ENCODE assay signal across 8 mouse cellular contexts in genomic region chr1:161250604-161251416, GRCm38 (mm10). TPM values are rescaled to one million over a fixed set of nuclear protein-coding genes. Genes with fewer than 3 reads are reported as not detected.
DNase-seq lines count a peak whose midpoint lies in the region; ATAC-seq and TF ChIP-seq lines count a peak whose summit lies in the region.

Gene Prdx6 (minus strand): TSS chr1:161251219.

- H3K27me3 ChIP-seq in CH12.LX (replicated peaks), result no peaks in the 10 kb centered on the region
- no peaks in the 10 kb centered on the region for H3K27me3 ChIP-seq in forebrain, embryonic 11.5 days (ENCODE audit: control insufficient read depth, insufficient read depth, low read length)
- no peaks in the 10 kb centered on the region for H3K27me3 ChIP-seq in heart, embryonic 15.5 days
- no peaks in the 10 kb centered on the region for H3K27me3 ChIP-seq in liver, embryonic 15.5 days
- H3K27me3 ChIP-seq in neural tube, embryonic 11.5 days (ENCODE audit: control insufficient read depth, insufficient read depth, low read length), result no peaks in the 10 kb centered on the region
- no peaks in the 10 kb centered on the region for H3K27me3 ChIP-seq in stomach, embryonic 16.5 days (ENCODE audit: control insufficient read depth, insufficient read depth, low read length)

- peak within 1 kb of the TSS; percentile 94 for H3K9ac ChIP-seq in CH12.LX (ENCODE audit: insufficient read depth, low read depth)
- H3K9ac ChIP-seq in forebrain, embryonic 11.5 days (ENCODE audit: low read length), result peak within 1 kb of the TSS; percentile 82
- peak within 1 kb of the TSS; percentile 83 for H3K9ac ChIP-seq in heart, embryonic 15.5 days
- H3K9ac ChIP-seq in liver, embryonic 15.5 days, result peak within 1 kb of the TSS; percentile 89
- H3K9ac ChIP-seq in neural tube, embryonic 11.5 days (ENCODE audit: low read length), result peak within 1 kb of the TSS; percentile 89
- H3K9ac ChIP-seq in stomach, embryonic 16.5 days (ENCODE audit: low read length), result peak within 1 kb of the TSS; percentile 96

- TF ChIP-seq EP300 in CH12.LX (IDR thresholded peaks at IDR 0.05; ENCODE audit: low read length), result no peak

- dilution Hi-C loops in CH12.LX (cut with MboI; ENCODE audit: extremely low pct_ligation_motif_present, extremely low pct_unique_long_range_greater_than_20kb, low sequenced_read_pairs), result no loop called here

- H3K79me2 ChIP-seq in CH12.LX (replicated peaks; ENCODE audit: control insufficient read depth, extremely low read depth, insufficient read depth, poor library complexity, severe bottlenecking), result peaks cover 30% of the 10 kb centered on the region

- no peaks in the 10 kb centered on the region for H3K9me3 ChIP-seq in CH12.LX (replicated peaks; ENCODE audit: low read length)
- H3K9me3 ChIP-seq in forebrain, embryonic 11.5 days (ENCODE audit: control insufficient read depth, low read length), result no peaks in the 10 kb centered on the region
- no peaks in the 10 kb centered on the region for H3K9me3 ChIP-seq in heart, embryonic 15.5 days (replicated peaks)
- no peaks in the 10 kb centered on the region for H3K9me3 ChIP-seq in liver, embryonic 15.5 days (replicated peaks)
- H3K9me3 ChIP-seq in neural tube, embryonic 11.5 days (ENCODE audit: control insufficient read depth, low read length), result no peaks in the 10 kb centered on the region
- H3K9me3 ChIP-seq in stomach, embryonic 16.5 days (replicated peaks; ENCODE audit: control insufficient read depth, low read length), result no peaks in the 10 kb centered on the region

- ATAC-seq in forebrain, embryonic 11.5 days (replicated peaks; ENCODE audit: low FRiP score), result peak; percentile 95
- ATAC-seq in heart, embryonic 15.5 days (replicated peaks; ENCODE audit: insufficient number of reproducible peaks, insufficient read depth, low FRiP score, low read depth), result peak; percentile 95
- peak; percentile 82 for ATAC-seq in liver, embryonic 15.5 days (ENCODE audit: insufficient read depth)
- peak; percentile 95 for ATAC-seq in neural tube, embryonic 11.5 days (ENCODE audit: insufficient read depth, low FRiP score, low TSS enrichment)
- ATAC-seq in stomach, embryonic 16.5 days (ENCODE audit: insufficient read depth, low FRiP score), result peak; percentile 95

- no peak for TF ChIP-seq RAD21 in CH12.LX (IDR thresholded peaks at IDR 0.05; ENCODE audit: low read depth, low read length)

- peak within 1 kb of the TSS; percentile 97 for H3K4me2 ChIP-seq in CH12.LX (ENCODE audit: insufficient read depth, low read depth, poor library complexity, severe bottlenecking)
- peak within 1 kb of the TSS; percentile 78 for H3K4me2 ChIP-seq in forebrain, embryonic 11.5 days (ENCODE audit: low read depth, low read length, severe bottlenecking)
- H3K4me2 ChIP-seq in heart, embryonic 15.5 days, result peak within 1 kb of the TSS; percentile 77
- H3K4me2 ChIP-seq in liver, embryonic 15.5 days, result peak within 1 kb of the TSS; percentile 95
- H3K4me2 ChIP-seq in neural tube, embryonic 11.5 days (ENCODE audit: low read depth), result peak within 1 kb of the TSS; percentile 90
- peak within 1 kb of the TSS; percentile 71 for H3K4me2 ChIP-seq in stomach, embryonic 16.5 days (ENCODE audit: low read depth, low read length)

- peak within 1 kb of the TSS; percentile 47 for H3K27ac ChIP-seq in CH12.LX (ENCODE audit: insufficient read depth, low read depth)
- peak within 1 kb of the TSS; percentile 19 for H3K27ac ChIP-seq in forebrain, embryonic 11.5 days (ENCODE audit: low read depth, low read length)
- peak within 1 kb of the TSS; percentile 82 for H3K27ac ChIP-seq in heart, embryonic 15.5 days
- H3K27ac ChIP-seq in liver, embryonic 15.5 days (replicated peaks), result peak within 1 kb of the TSS; percentile 86
- H3K27ac ChIP-seq in neural tube, embryonic 11.5 days (ENCODE audit: low read depth, low read length), result 0 out of 2 replicates have a peak within 1 kb of the TSS, but pooled peaks have one; percentile 44
- H3K27ac ChIP-seq in stomach, embryonic 16.5 days (ENCODE audit: low read length), result peak within 1 kb of the TSS; percentile 83

- H3K4me3 ChIP-seq in CH12.LX (replicated peaks in 1 of 3; ENCODE audit: low read depth in 2 of 3, low read length in 2 of 3, poor library complexity in 1 of 3), result peak within 1 kb of the TSS; percentile 75 to 100 (median 86)
- peak within 1 kb of the TSS; percentile 59 for H3K4me3 ChIP-seq in forebrain, embryonic 11.5 days (ENCODE audit: low read depth, low read length)
- peak within 1 kb of the TSS; percentile 88 for H3K4me3 ChIP-seq in heart, embryonic 15.5 days
- peak within 1 kb of the TSS; percentile 88 for H3K4me3 ChIP-seq in liver, embryonic 15.5 days (replicated peaks)
- H3K4me3 ChIP-seq in neural tube, embryonic 11.5 days (ENCODE audit: low read depth, low read length), result peak within 1 kb of the TSS; percentile 84
- peak within 1 kb of the TSS; percentile 96 for H3K4me3 ChIP-seq in stomach, embryonic 16.5 days (replicated peaks; ENCODE audit: low read length)

- under 1% methylated on average over 66 of the region's 66 CpGs for WGBS in forebrain, embryonic 11.5 days
- WGBS in heart, embryonic 15.5 days, result under 1% methylated on average over 66 of the region's 66 CpGs
- WGBS in liver, embryonic 15.5 days (ENCODE audit: insufficient replicate concordance), result under 1% methylated on average over 66 of the region's 66 CpGs
- under 1% methylated on average over 64 of the region's 66 CpGs for WGBS in neural tube, embryonic 11.5 days
- under 1% methylated on average over 63 of the region's 66 CpGs for WGBS in stomach, embryonic 16.5 days

- peaks cover 4 to 51% of the 10 kb centered on the region in 2 experiments for H3K4me1 ChIP-seq in CH12.LX (ENCODE audit: control insufficient read depth in 1 of 2, insufficient read depth in 2 of 2)
- 0 out of 2 replicates have a peak, but pooled peaks cover 4% of the 10 kb centered on the region for H3K4me1 ChIP-seq in forebrain, embryonic 11.5 days (replicated peaks; ENCODE audit: control insufficient read depth, insufficient read depth, low read length)
- H3K4me1 ChIP-seq in heart, embryonic 15.5 days (replicated peaks), result peaks cover 33% of the 10 kb centered on the region
- peaks cover 87% of the 10 kb centered on the region for H3K4me1 ChIP-seq in liver, embryonic 15.5 days (replicated peaks)
- H3K4me1 ChIP-seq in neural tube, embryonic 11.5 days (ENCODE audit: control insufficient read depth, insufficient read depth, low read length), result peaks cover 10% of the 10 kb centered on the region
- H3K4me1 ChIP-seq in stomach, embryonic 16.5 days (ENCODE audit: control insufficient read depth, insufficient read depth, low read length), result peaks cover 24% of the 10 kb centered on the region

- no peak for TF ChIP-seq CTCF in CH12.LX (conservative IDR thresholded peaks at IDR 0.05 in 1 of 2, IDR thresholded peaks at IDR 0.05 in 1 of 2; ENCODE audit: low read depth in 2 of 2, low read length in 2 of 2)

- TF ChIP-seq POLR2A in CH12.LX (IDR thresholded peaks at IDR 0.05; ENCODE audit: low read depth, low read length), result peak; percentile 95

- in situ Hi-C loops in CH12.LX (cut with MboI; ENCODE audit: low pct_ligation_motif_present, low pct_unique_long_range_greater_than_20kb, low sequenced_read_pairs), result no loop called here

- peaks cover 10 to 29% of the 10 kb centered on the region in 2 experiments for H3K36me3 ChIP-seq in CH12.LX (replicated peaks in 1 of 2; ENCODE audit: control insufficient read depth in 1 of 2, insufficient read depth in 1 of 2, low read length in 1 of 2)
- H3K36me3 ChIP-seq in forebrain, embryonic 11.5 days (ENCODE audit: control insufficient read depth, insufficient read depth, low read length), result no peaks in the 10 kb centered on the region
- H3K36me3 ChIP-seq in heart, embryonic 15.5 days, result peaks cover 3% of the 10 kb centered on the region; the same call in 1 of the 2 replicates
- peaks cover 15% of the 10 kb centered on the region for H3K36me3 ChIP-seq in liver, embryonic 15.5 days (replicated peaks)
- no peaks in the 10 kb centered on the region for H3K36me3 ChIP-seq in neural tube, embryonic 11.5 days (ENCODE audit: control insufficient read depth, insufficient read depth, low read length)
- no peaks in the 10 kb centered on the region for H3K36me3 ChIP-seq in stomach, embryonic 16.5 days (ENCODE audit: control insufficient read depth, insufficient read depth, low read length)

- DNase-seq in CH12.LX (ENCODE audit: extremely low read depth), result peak; percentile 89
- peak; percentile 78 for DNase-seq in c-Kit-positive CD71-positive TER-119-negative erythroid progenitor cells, embryonic 14.5 days (ENCODE audit: low read depth)
- DNase-seq in forebrain, embryonic 11.5 days (ENCODE audit: low spot score), result peak; percentile 94
- peak; percentile 84 to 93 for DNase-seq in kidney, postnatal 25 days
- DNase-seq in neural tube, embryonic 11.5 days (ENCODE audit: low spot score), result peak; percentile 89

TF ChIP-seq in CH12.LX, 34 proteins besides CTCF, POLR2A, EP300 and RAD21 (continues in another document):
- TF ChIP-seq CHD2 (IDR thresholded peaks at IDR 0.05; ENCODE audit: low read length) (no peak), BHLHE40 (IDR thresholded peaks at IDR 0.05; ENCODE audit: low read depth, low read length) (peak; percentile 95), ZC3H11A (IDR thresholded peaks at IDR 0.05; ENCODE audit: low read depth, low read length) (no peak), GABPA (IDR thresholded peaks at IDR 0.05; ENCODE audit: insufficient replicate concordance, low read depth, low read length) (no peak), E2F4 (IDR thresholded peaks at IDR 0.05; ENCODE audit: insufficient replicate concordance, low read depth, low read length) (no peak), MXI1 (IDR thresholded peaks at IDR 0.05; ENCODE audit: low read depth, low read length) (peak; percentile 95), UBTF (IDR thresholded peaks at IDR 0.05; ENCODE audit: low read depth, low read length) (no peak; the same call in 1 of the 2 replicates), NRF1 (IDR thresholded peaks at IDR 0.05; ENCODE audit: low read depth, low read length) (peak; percentile 82), CHD1 (IDR thresholded peaks at IDR 0.05; ENCODE audit: low read depth, low read length) (no peak), MAFK (IDR thresholded peaks at IDR 0.05; ENCODE audit: insufficient replicate concordance, low read length) (no peak), ZKSCAN1 (IDR thresholded peaks at IDR 0.05; ENCODE audit: borderline replicate concordance, low read depth, low read length) (no peak), HCFC1 (IDR thresholded peaks at IDR 0.05; ENCODE audit: low read depth, low read length) (no peak)

RNA-seq across cellular contexts. Expression of gene Prdx6, which starts in this region (rescaled TPM):
- total RNA-seq in CH12.LX (2012; rRNA removed), result 102 and 132 TPM in 2 replicates
- 232 and 244 TPM in 2 replicates for total RNA-seq in CH12.LX (2014; rRNA removed)
- polyA plus RNA-seq in CH12.LX (2012; ENCODE audit: insufficient read length, low read depth), result 264 and 277 TPM in 2 replicates
- polyA plus RNA-seq in forebrain, embryonic 11.5 days (2014; fragmentation: Nextera tagmentation; extraction: Ambion mirVana), result 443 and 453 TPM in 2 replicates
- 302 and 315 TPM in 2 replicates for polyA plus RNA-seq in heart, embryonic 15.5 days (2015; fragmentation: Nextera tagmentation; extraction: Ambion mirVana)
- 354 and 355 TPM in 2 replicates for polyA plus RNA-seq in liver, embryonic 15.5 days (2015; fragmentation: Nextera tagmentation; extraction: Ambion mirVana)
- 457 and 477 TPM in 2 replicates for polyA plus RNA-seq in neural tube, embryonic 11.5 days (2014; fragmentation: Nextera tagmentation; extraction: Ambion mirVana)
- polyA plus RNA-seq in stomach, embryonic 16.5 days (2015; fragmentation: Nextera tagmentation; extraction: Ambion mirVana), result 436 and 447 TPM in 2 replicates

Comparison
In these comparisons a context has a peak if more than half of its experiments do, and no peak if none do; other contexts are left out.
1. Peak in every context shown above with its lines: DNase-seq, ATAC-seq, H3K4me3 ChIP-seq and H3K27ac ChIP-seq.
2. H3K27ac ChIP-seq: peak in every context shown above with its lines; median percentile 86 in liver, embryonic 15.5 days; 83 in stomach, embryonic 16.5 days; 82 in heart, embryonic 15.5 days; 47 in CH12.LX; 44 in neural tube, embryonic 11.5 days; 19 in forebrain, embryonic 11.5 days.